Mouse (Mus musculus) lung, postnatal 25 days (tissue): ENCODE measurements around the gene Poln.

ENCODE experiments used
- DNase-seq: peaks from one replicate; pipeline ENCODE4 v3.0.0; 2022; ENCODE audit warnings: low spot score

Gene Poln

GRCm38 (mm10) chr5:33983309-33984121 lies 185.7 kb downstream of the Poln start, which contains the start of gene Gm1673:
TSS of gene Gm1673 (plus strand) at chr5:33983433.
- DNase-seq, result peak; percentile 45

- DNase-seq, result no peak
These were observed 186.5 kb downstream of the Poln start for GRCm38 (mm10) chr5:33982731-33983259.

GRCm38 (mm10) chr5:33976267-33976666 lies 193.0 kb downstream of the Poln start:
- no peak for DNase-seq

DNA sequence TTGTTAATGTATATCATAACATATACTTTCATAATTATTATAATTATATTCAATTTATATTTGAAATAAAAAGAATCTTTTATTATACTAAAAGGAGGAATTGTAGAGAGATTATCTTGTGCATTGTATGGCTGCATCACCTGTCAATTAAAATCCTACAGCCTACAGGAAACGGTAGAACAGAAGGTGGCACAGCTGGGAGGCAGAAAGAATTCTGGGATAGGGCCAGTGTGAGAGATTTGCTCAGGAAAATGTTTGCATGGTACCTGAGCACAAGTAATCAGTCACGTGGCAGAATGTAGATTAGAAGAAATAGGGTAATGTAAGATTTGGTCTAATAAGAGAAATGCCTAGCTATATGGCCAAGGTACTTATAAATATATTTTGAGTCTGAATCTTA lies 194.5 kb downstream of the Poln start:
- DNase-seq, result no peak

GRCm38 (mm10) chr5:33959382-33959781 lies 209.9 kb downstream of the Poln start:
- no peak for DNase-seq
